Mouse (Mus musculus) kidney, adult 2 months (tissue): ENCODE measurements around the gene Ssna1.

Experiments used
- CTCF ChIP-seq: fragments of 200-500 bp; conservative IDR thresholded peaks from 2 replicates; pipeline ENCODE4 v1.5.1; 2011; ENCODE audit warnings: low read depth, mild to moderate bottlenecking, control low read depth, low read length, moderate library complexity, mixed read lengths; ENCODE audit not compliant: insufficient read depth, insufficient read length
- POLR2A ChIP-seq: fragments of 200-500 bp; IDR thresholded peaks from one replicate; pipeline ENCODE4 v1.6.1; 2011; ENCODE audit warnings: low read depth, low read length, control low read depth

- TF ChIP-seq CTCF (no peak), POLR2A (no peak)
Observed at GRCm38 (mm10) chr2:25223681-25224491, 48.4 kb downstream of the Ssna1 start.
